Mouse (Mus musculus) A20 (cell line): Measurements from ENCODE around the gene Pip5k1b.

Experiments
- DNase-seq: peaks from one replicate; pipeline ENCODE4 v3.0.0-alpha.2; 2011; ENCODE audit warnings: low read depth, low spot score

Pip5k1b gene

DNA sequence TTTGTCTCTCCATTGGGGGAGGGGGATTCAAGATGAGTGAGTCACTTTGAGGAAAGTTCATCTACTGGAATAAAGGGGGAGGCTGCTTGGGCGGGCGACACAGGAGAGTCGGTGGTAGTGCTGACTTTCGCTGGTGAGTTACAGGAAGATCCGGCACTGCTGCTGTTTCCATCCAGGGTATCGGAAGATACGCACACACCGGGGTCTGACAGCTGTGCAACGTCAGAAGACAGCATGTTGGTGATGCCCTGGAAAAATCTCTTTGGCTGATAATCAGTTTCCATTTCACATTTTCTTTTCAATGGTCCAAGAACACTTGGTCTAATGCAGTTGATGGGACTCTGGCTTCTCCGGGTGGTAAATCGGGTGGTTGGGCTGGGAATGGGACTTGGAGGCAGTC, 79.2 kb downstream of the Pip5k1b start:
- DNase-seq: peak; percentile 60

DNA sequence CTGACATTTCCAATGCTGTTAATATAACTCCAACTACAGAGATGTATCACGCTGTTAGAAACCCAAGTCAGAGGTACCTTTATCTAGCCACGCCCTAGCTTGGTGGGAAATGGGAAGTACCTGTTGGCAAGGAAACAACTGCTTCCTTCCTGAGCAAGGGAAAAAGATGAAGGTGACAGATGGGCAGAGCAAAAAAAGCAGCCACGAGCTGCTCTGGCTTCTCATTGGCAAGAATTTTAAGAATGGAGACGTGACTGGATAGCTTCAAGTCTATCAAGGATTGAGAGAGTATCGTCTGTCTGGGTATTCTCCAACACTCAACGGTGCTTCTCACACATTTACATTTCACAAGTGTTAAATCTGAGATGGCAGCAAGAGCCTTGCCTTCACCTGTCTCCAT, 80.4 kb downstream of the Pip5k1b start:
- DNase-seq: no peak

DNA sequence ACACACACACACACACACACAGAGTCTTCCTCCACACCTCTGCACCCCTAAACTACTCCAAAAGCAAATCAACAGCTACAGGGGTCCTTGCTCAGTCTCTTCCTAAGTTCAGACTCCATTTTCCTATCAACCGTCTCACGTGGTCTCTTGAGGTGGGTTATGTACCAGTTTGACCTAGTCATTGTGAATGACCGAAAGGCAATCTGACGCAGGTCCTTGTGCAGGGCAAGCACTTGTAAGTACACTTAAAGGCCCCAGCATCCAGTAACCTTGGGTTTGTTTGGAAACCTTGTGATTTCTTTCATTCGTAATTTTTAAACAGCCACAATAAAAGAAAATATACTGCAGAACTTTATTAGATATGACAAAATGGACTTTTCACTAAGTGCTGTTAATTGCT, 83.2 kb downstream of the Pip5k1b start:
- no peak for DNase-seq

DNA sequence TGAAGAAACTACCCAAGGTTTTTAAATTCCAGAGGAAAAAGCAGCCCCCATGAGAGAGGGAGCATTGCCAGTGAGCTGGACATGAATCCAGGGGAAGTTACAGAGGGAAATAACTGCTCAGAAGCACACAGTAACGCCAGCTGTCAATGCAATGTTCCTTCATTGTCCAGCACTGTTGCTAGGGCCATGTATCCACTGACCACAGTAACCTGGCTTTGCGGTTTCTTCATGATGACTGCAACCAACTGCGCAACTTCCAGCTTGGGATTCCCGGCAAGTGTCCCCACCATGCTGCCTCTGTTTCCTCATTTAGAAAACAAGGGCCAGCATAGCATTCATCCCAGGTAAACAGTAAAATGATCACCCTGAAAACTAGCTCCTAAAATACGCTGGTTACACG, 84.1 kb downstream of the Pip5k1b start:
- no peak for DNase-seq

DNA sequence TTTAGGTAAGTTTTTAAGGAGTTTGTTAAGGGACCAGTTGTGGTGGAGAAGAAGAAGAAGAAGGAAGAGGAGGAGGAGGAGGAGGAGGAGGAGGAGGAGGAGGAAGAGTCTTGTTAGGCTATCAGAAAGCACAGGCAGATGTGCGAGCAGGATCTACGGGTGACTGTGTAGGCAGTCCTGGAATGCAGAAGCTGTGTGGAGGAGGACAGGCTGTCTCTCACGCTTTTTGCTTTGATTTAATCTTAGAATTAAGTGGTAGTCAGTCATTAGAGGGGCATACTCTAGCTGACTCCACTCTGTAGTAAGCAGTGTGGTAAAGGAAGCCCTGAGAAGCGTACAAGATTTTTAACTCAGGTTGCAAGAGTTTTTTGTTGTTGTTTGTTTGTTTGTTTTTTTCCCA, 86.5 kb downstream of the Pip5k1b start:
- no peak for DNase-seq

DNA sequence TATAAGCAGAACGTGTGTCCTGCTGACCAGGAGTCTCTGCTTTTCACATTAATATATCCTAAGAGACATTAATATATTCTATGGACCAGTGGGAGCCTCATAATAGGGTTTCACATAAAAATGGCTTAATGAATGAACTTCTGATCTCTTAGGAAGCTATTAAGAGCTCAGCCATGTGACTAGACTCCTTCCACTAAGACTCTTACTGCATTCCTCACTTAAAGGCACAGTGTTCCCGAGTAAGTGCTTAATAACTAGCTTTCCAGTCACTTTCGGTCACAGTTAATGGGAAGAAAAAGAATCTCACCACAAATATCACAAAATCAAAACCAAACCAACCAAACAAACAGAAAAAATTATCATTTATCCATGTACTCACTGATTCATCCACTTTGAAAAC, 87.1 kb downstream of the Pip5k1b start:
- no peak for DNase-seq

DNA sequence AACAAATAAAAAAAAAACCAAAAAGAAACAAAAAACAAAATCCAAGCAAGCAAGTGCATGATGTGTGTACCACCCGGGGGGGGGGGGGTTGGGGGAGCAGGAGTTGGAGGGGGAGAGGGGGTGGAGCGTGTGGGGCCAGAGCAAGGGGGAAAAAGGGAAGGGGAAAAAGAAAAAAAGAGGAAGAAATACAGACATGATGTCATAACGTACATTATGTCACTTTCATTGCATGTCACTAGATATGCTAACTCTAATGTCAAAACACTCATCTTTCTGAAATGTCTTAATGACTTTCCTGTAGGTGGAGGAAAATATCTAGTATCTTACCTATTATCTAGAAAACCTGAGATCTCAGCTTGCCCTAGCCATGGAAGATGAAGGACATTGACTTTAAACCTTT, 92.7 kb downstream of the Pip5k1b start:
- no peak for DNase-seq

DNA sequence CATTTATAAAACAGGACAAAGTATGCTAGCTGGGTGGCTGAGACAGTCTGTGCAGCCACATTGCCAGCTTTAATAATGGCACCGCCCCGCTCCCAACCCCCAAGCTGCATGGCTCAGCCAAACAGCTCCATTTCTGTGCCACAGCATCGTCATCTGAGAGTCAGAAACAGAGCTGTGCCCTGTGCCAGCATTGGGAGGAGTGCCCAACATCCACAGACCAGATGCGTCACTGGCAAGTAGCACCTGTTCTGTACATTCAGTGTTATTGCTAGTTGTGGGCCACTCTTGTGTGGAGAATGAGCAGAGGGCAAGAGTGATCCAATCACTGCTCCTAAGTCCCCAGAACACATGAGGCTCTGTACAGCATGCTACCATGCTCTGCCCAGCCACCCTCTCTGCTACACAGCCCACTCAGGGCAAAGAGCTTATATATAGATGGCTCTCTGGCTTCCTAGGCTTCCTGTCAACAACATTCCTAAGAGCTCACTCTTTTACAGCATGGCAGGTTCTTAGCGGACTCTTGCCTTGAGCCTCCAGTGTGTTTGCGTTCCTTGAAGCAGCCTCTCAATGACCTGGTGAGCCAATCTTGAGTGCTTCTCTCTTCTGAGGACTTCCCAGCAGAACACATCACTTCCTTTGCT, 99.0 kb downstream of the Pip5k1b start:
- no peak for DNase-seq

DNA sequence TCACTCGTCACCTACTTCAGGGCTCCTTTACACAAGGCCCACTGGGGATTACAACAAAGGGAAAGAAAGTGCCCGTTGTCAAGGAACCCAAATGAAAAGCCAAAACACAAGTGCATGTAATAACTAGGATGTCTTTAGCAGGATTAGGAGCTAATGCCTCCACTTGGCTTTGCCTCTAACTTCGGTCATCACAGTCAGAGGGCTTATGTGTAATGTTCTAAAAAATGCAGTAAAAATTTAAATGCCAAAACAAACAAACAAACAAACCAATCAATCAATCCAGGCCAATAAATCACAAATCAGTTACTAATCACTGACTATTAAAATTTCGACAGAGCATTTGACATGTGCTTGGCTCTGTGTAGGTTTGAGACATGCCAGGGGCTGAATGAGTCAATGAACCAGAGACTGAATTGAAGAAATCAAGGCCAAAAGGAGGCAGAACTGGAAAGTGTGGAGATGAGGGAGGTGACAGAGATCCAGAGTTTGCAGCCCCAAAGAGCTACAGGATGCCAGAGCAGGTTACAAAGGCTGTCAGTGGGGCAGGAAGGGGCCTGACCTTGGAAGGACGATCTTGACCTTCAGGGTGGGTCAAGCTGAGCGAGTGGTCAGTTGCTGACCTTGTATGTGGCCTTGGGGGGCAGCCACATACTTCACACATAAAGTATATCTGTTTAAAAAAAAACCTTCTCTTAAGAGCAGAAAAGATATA, 100.3 kb downstream of the Pip5k1b start:
- no peak for DNase-seq

DNA sequence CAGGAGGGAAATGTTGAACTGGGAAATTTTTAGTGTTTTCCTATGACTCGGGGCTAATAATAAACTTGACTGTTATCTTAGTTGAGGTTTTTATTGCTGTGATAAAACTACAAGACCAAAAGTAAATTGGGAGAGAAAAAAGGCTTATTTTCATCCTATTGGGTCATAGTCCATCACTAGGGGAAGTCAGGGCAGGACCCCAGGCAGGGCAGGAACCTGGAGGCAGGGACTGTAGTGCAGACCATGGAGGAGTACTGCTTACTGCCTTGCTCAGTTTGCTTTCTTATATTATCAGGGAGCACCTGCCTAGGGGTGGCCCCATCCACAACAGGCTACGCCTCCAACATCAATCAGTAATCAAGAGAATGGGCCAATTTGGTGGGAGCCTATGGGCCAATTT, 101.2 kb downstream of the Pip5k1b start:
- no peak for DNase-seq

DNA sequence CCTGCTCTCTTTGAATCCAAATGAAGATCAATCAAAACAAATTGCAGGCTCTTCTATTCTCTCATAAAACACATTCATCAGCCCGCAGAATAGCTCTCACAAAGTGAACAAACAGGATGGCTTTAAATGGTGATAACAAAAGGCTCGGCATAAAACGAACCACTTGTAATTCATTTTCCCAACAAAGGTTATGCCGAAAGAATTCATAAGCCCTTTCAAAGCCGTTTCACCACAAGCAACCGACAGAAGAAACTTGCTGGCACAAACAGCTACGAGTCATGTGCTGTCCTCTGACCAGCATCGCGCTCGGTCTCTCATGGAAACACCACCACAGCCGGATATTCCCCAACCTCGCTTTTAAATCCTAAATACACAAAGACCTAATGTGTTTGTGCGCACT, 102.3 kb downstream of the Pip5k1b start:
- no peak for DNase-seq

DNA sequence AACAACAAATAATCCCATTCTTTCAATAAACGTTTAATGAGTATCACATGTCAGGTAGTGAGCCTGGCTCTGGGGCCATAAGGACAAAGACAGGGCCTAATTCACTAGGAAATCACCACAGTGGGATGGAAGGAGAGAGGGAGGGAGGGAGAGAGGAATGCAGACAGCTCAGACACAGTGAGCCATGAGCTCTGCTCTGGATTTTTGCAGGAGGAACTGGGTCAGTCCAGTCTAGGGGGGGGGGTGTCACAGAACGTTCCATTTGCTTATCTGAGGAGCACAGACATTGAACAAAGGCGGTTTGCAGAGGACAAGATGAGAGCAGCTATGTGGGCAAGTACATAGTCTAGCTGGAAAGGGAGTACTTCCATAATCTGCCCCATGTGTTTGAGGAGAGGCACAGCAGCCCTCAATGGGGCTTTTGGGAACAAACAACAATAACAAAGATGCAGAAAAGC, 103.2 kb downstream of the Pip5k1b start:
- DNase-seq: no peak

DNA sequence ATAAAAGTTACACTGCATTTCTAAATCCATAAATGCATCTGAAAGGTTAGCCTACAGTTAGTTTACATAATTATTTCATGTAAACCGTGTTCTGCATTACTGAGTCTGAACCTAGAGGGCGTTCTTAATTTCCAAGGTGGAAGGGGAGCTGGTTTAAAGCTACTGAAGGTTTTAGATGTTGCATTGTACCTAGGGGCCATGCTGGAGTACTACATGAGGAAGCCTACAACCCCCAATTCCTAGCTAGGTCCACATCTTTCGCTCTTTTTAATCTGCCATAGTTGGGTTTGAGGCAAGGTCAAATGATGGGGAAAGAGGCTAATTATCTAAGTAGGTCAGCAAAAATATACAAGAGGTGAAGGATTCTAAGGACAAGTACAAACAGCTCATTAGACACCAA, 104.0 kb downstream of the Pip5k1b start:
- DNase-seq: no peak

DNA sequence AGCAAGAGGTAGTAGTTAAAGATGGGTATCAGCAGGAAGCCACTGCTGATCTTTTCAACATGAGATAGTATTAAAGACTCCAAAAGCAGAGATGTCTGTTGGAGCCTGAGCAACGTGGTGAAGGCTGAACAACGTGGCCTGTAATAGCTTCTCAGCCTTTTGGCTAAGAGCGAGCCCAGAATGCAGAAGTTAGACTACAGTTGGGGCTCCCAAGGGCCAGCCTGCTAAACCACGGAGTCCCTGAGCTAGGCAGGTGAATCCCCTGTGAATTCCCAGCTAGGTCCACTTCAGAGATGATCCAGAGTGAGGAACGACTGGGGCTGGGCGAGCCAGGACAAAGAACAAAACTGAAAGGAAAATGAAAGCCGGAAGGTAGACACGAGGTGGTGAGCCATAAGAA, 104.9 kb downstream of the Pip5k1b start:
- DNase-seq: peak; percentile 44

DNA sequence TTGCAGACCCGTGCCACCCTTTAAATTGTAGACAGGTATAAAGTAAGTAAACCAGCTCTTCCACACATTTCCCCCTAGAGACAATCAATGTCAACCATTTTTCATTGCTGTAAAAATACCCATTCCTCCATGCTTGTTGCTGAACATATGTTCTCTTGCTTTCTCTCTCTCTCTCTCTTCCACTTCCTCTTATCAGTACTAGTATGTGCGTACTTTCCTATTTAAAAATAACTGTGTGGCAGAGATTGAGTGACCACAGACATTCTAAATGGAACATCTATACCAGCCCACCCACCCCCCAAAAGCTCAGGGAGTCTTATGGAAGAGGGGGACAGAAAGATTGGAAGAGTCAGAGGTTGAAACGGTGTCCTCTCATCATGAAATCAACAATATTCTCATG, 111.3 kb downstream of the Pip5k1b start:
- DNase-seq: peak; percentile 6

DNA sequence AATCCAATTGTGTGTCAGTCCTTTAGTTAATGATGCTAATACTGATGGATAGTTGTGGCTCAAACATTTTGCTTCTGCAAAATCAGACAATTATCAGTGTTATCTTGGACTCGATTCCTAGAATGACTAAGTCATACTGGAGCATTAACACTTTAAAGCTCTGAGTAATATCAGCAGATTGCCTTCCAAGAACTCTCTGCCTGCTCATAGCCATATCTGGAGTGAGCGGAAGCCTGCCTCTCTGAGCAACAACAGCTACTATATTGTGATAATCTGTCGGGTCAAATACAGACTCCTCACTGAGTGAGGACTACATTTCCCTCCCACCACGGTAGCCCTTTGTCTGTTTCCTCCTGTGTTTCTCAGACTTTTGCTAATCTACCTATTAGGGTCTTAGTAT, 116.0 kb downstream of the Pip5k1b start:
- no peak for DNase-seq

DNA sequence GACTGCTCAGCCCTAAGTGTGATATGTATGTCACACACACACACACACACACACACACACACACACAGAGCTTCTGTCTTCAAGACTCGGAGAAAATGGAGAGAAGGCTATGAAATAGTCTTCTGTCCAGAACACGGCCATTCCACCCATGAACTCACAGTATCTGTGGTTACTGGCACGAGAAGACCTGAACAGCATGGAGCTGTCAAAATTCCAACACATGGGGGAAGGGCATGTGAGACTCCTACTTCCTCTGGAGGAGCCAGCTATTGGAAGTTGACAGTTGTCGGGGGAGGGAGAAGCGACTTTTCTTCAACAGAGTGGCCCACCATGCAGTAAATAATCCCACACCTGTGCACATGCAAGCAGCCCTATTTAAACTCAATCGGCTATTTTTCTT, 121.4 kb downstream of the Pip5k1b start:
- DNase-seq: no peak

DNA sequence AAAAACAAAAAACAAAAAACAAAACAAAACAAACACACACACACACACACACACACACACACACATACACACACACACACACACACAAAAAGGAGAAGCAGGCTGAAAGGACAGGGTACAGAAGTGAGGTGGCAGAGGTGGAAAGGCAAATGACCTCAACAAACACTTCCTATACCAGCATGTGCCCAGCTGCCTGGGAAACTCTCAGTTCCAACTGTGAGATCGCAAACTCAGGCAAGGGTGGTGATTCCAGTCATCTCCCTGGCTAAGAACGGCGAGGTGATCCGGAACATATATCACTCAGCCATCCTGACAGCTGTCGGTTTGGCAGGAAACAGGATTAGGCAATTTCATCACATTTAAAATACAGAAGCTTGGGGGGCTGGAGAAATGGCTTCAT, 123.2 kb downstream of the Pip5k1b start:
- DNase-seq: no peak

DNA sequence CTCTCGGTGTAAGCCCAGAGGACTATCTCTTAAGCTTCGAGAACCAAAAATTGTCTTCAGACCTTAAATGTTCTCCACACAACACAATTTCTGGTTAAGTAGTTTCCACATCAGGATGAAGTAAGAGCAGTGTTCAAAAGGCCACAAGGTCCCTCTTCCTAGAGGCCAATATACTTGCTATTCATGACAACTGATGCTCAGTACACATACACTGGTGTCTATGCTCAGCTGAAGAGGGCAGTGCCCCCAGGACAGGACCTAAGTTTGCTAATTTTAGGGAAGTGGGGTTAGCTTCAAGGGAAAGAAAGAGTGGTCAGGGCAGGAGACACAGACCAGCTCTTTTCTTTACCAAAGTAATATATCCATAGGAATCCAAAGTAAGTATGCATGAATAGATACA, 124.3 kb downstream of the Pip5k1b start:
- DNase-seq: no peak

DNA sequence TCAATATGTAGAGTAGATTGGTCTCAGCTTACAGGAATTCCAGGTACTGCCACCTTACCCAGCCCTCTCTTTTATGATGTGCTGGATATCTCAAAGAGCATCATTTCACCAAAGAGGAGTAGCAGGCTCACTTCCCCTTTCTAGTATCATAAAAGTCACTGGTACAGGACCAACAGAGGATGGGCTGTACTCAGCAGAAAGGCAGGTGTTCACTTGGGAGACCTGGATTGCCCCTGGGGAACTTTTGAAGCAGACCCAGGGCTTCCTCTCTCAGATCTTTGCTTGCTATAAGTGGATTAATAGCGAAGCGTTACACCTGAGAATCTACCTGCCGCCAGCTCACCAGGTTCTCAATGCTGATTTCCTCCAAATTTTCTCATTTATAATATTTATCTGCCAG, 127.7 kb downstream of the Pip5k1b start:
- peak; percentile 56 for DNase-seq

DNA sequence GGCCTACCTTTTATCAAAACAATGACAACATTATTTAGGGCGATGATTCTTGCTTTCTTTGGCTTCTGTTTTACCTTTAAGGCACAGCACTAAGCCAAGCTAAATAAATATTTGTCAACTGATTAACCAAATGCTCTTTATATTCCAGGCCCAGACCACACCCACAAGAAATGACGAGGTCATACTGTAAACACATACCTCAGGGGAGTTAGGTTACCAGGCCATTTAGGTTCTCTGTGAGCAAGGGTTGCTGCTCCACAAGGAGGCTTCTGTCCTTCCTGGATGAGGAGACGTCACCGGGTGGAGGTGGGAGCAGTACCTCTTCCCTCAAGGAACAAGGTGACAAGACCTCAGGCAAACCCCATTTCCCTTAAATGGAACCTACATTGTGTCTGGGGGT, 128.4 kb downstream of the Pip5k1b start:
- no peak for DNase-seq

DNA sequence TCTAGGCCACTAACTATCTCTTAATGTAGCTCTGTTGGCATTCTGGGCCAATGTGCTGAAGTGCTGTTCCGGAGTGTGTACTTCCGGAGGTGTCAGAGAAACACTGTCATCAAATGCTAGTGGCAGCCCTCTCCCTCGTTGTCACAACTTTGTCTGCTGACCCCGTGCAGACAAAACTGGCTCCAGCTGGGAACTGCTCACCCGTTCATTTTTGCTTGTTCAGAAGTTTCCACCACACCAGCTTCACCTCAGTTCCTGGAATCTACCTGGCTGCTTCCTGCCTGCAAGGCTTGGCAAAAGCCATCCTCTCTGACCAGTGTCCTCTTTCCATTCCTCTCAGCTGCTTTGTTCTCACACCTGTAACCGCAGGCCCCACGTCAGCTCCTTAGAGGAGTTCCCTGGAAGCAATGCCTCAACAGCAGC, 128.9 kb downstream of the Pip5k1b start:
- DNase-seq: no peak

DNA sequence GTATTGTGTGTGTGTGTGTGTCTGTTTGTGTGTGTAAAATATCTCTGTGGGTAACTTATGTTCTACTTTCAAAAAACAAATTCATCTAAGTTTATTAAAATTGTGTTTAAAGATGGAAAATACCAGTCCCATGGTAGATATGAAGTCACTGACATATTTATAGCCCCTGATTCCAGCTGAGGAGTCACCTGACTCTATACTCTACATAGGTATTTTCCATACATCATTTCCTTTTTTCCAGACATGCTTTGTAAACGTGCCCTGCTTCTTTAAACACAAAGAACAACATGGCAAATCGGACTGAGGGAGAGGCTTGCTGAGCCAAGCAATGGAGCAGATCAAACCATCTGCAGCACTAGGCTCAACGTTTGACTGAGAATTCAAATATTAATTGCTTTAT, 137.6 kb downstream of the Pip5k1b start:
- no peak for DNase-seq

DNA sequence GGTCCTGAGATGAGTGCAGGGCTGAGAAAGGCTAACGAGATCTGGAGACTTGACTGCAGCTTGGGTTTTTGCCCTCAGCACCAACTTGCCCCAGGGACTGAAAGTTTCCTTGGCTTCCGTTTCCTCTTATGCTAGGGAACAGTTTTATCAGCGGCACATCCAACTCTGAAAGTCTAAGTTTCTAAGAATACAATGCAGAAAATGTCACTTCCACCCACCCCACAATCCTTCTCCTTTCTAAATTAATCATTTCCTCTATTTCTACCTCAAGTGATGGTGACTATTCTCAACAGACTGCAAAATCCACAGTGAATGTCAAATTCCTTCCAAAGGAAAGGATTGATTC, 138.0 kb downstream of the Pip5k1b start:
- peak; percentile 4 for DNase-seq
